Mouse (Mus musculus) megakaryocyte, adult 5-6 weeks (primary cell): ENCODE measurements around the gene Vti1b. TPM values are rescaled to one million over a fixed set of nuclear protein-coding genes. Genes with fewer than 3 reads are reported as not detected.

Experiments used
- ATAC-seq: 2 replicates; pipeline ENCODE4 v1.8.0; 2016; ENCODE audit warnings: mild to moderate bottlenecking, inconsistent platforms; ENCODE audit not compliant: poor library complexity, severe bottlenecking
- total RNA-seq, 2 experiments: library from RNA; stranded (forward) in 1 of 2; stranded (reverse) in 1 of 2; fragments of 153-499, 151-499 nt in 1 of 2; fragments of 221-1000, 200-1000 nt in 1 of 2; gene quantifications; 2 replicates each; pipeline versions ENCODE4 v1.2.3 to v1.2.4; 2015 to 2017

Gene Vti1b
- total RNA-seq, 2 experiments from 2014 or later: 17.7 to 192 TPM

- no peak for ATAC-seq
Observed at GRCm38 (mm10) chr12:79139417-79139816, 33.0 kb downstream of the Vti1b start.

GRCm38 (mm10) chr12:79138999-79139398 is 33.5 kb downstream of the Vti1b start:
- no peak for ATAC-seq

- no peak for ATAC-seq
Observed at GRCm38 (mm10) chr12:79136949-79137348, 35.5 kb downstream of the Vti1b start.

GRCm38 (mm10) chr12:79135105-79135504 is 37.4 kb downstream of the Vti1b start:
- no peak for ATAC-seq

- no peak for ATAC-seq
Observed at GRCm38 (mm10) chr12:79134676-79135075, 37.8 kb downstream of the Vti1b start.

GRCm38 (mm10) chr12:79131706-79132460 is 40.6 kb downstream of the Vti1b start:
- peak; percentile 80 for ATAC-seq

- peak; percentile 26; the same call in 1 of the 2 replicates for ATAC-seq
Observed at GRCm38 (mm10) chr12:79131178-79131675, 41.2 kb downstream of the Vti1b start.

- ATAC-seq: peak; percentile 92
Observed at GRCm38 (mm10) chr12:79130299-79131177, 41.9 kb downstream of the Vti1b start, which contains the start of gene Arg2. Gene Arg2 (plus strand): TSS chr12:79130777.

- ATAC-seq: no peak; the same call in 1 of the 2 replicates
Observed at GRCm38 (mm10) chr12:79122820-79123219, 49.6 kb downstream of the Vti1b start.

GRCm38 (mm10) chr12:79118991-79119390 is 53.5 kb downstream of the Vti1b start:
- no peak for ATAC-seq

Other genes starting within 250 kb of the Vti1b start
- gene Tmem229b, start 165.0 kb downstream of the Vti1b start, total RNA-seq (2015): 49.1 and 55.5 TPM in 2 replicates
- 67.2 and 70.6 TPM in 2 replicates for gene Tmem229b, start 165.0 kb downstream of the Vti1b start, total RNA-seq (2017)
- 0.76 and 0.96 TPM in 2 replicates for gene Plekhh1, start 143.5 kb downstream of the Vti1b start, total RNA-seq (2015)
- gene Plekhh1, start 143.5 kb downstream of the Vti1b start, total RNA-seq (2017): 0.37 and 0.98 TPM in 2 replicates
- gene Pigh, start 83.0 kb downstream of the Vti1b start, total RNA-seq (2015): 17.5 and 18.2 TPM in 2 replicates
- 17.0 and 18.5 TPM in 2 replicates for gene Pigh, start 83.0 kb downstream of the Vti1b start, total RNA-seq (2017)
- gene Arg2, start 41.9 kb downstream of the Vti1b start, total RNA-seq (2015): 11.9 and 15.8 TPM in 2 replicates
- 5.3 and 6.8 TPM in 2 replicates for gene Arg2, start 41.9 kb downstream of the Vti1b start, total RNA-seq (2017)
- gene Rdh11, start 19.6 kb upstream of the Vti1b start, total RNA-seq (2015): 10.1 and 12.7 TPM in 2 replicates
- gene Rdh11, start 19.6 kb upstream of the Vti1b start, total RNA-seq (2017): 12.5 and 13.1 TPM in 2 replicates
- gene Rdh12, start 36.2 kb upstream of the Vti1b start, total RNA-seq (2015): 14.8 and 21.4 TPM in 2 replicates
- 15.5 and 17.2 TPM in 2 replicates for gene Rdh12, start 36.2 kb upstream of the Vti1b start, total RNA-seq (2017)
- gene Zfyve26, start 123.6 kb upstream of the Vti1b start, total RNA-seq (2015): 27.2 and 41.6 TPM in 2 replicates
- gene Zfyve26, start 123.6 kb upstream of the Vti1b start, total RNA-seq (2017): 19.7 and 29.1 TPM in 2 replicates
- gene Rad51b, start 124.6 kb upstream of the Vti1b start, total RNA-seq (2015): 3.2 and 5.9 TPM in 2 replicates
- gene Rad51b, start 124.6 kb upstream of the Vti1b start, total RNA-seq (2017): 7.1 TPM in 2 replicates